Mouse (Mus musculus) hindbrain, embryonic 12.5 days (tissue): ENCODE data around the gene Mitf. TPM values are rescaled to one million over a fixed set of nuclear protein-coding genes. Genes with fewer than 3 reads are reported as not detected.

ENCODE experiments used
- ATAC-seq: fragments of 200-750 bp; cut with Nextera tagmentation; 2 replicates; pipeline ENCODE4 v1.8.0; 2017; ENCODE audit warnings: moderate TSS enrichment; ENCODE audit not compliant: low FRiP score
- H3K27ac ChIP-seq: fragments of 300-500 bp; sonication (generic); 2 replicates; pipeline ENCODE4 v1.5.1; 2016; ENCODE audit warnings: mild to moderate bottlenecking
- H3K27me3 ChIP-seq: fragments of 300-500 bp; sonication (generic); 2 replicates; pipeline ENCODE4 v1.6.1; 2016; ENCODE audit warnings: mild to moderate bottlenecking
- H3K36me3 ChIP-seq: fragments of 300-500 bp; sonication (generic); 2 replicates; pipeline ENCODE4 v1.6.1; 2016; ENCODE audit warnings: mild to moderate bottlenecking
- H3K4me1 ChIP-seq: fragments of 300-500 bp; sonication (generic); 2 replicates; pipeline ENCODE4 v1.6.1; 2016
- H3K4me2 ChIP-seq: fragments of 300-500 bp; sonication (generic); replicated peaks from 2 replicates; pipeline ENCODE4 v1.6.1; 2016; ENCODE audit warnings: mild to moderate bottlenecking
- H3K4me3 ChIP-seq: fragments of 300-500 bp; sonication (generic); 2 replicates; pipeline ENCODE4 v1.5.1; 2016; ENCODE audit warnings: mild to moderate bottlenecking
- H3K9ac ChIP-seq: fragments of 300-500 bp; sonication (generic); 2 replicates; pipeline ENCODE4 v1.6.1; 2016; ENCODE audit warnings: mild to moderate bottlenecking, moderate library complexity
- H3K9me3 ChIP-seq: fragments of 300-500 bp; sonication (generic); replicated peaks from 2 replicates; pipeline ENCODE4 v1.6.1; 2016; ENCODE audit warnings: mild to moderate bottlenecking
- WGBS: fragments of 180-500 bp; shearing (Covaris S2); methylation state at CpG from one replicate; pipeline ENCODE4 v1.1.7; 2016; 5-methylcytosine and 5-hydroxymethylcytosine counted together
- polyA plus RNA-seq: library from polyadenylated mRNA; unstranded; fragments of >200 nt; fragmentation: Nextera tagmentation; extraction: Ambion mirVana; gene quantifications from 2 replicates; pipeline ENCODE4 v1.2.1, GENCODE M21; 2016

Mitf gene
- polyA plus RNA-seq, 1 experiment from 2014 or later: 2.0 TPM

DNA sequence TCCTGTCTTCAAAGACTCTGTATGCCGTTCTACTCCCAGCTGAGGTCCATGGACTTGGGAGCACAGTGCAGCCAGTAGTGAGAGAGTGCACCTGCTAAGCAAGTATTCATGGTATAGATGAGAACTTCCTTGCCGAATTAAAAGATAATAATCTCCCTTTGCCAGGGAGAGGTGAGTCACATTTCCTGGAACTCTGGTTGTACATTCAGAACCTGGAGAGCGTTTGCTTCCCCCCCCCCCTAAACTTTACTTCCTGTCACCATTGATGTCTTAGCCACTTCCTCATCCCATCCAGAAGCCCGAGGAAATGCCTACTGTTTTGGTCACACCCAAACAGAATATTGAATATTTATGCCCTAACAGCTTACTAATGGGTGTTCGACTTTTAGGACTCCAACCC lies 209.0 kb downstream of the Mitf start:
- WGBS: 88% methylated on average over 5 of the region's 5 CpGs
- ATAC-seq: no peak
- Histone ChIP-seq H3K27ac (no peak overlapping the region), H3K36me3 (no peaks in the 10 kb centered on the region), H3K4me1 (no peaks in the 10 kb centered on the region), H3K9ac (no peak overlapping the region), H3K4me3 (no peak overlapping the region), H3K27me3 (no peaks in the 10 kb centered on the region), H3K4me2 (no peak overlapping the region), H3K9me3 (no peaks in the 10 kb centered on the region)

- Histone ChIP-seq H3K9me3 (no peaks in the 10 kb centered on the region), H3K4me3 (no peak overlapping the region), H3K4me1 (no peaks in the 10 kb centered on the region), H3K4me2 (no peak overlapping the region), H3K27ac (no peak overlapping the region), H3K27me3 (peaks cover 6% of the 10 kb centered on the region; the same call in 1 of the 2 replicates), H3K36me3 (no peaks in the 10 kb centered on the region), H3K9ac (no peak overlapping the region)
- WGBS: 63% methylated on average over 1 of the region's 1 CpGs
- ATAC-seq: no peak
These were observed 217.0 kb downstream of the Mitf start for GRCm38 (mm10) chr6:98023876-98024275.

- Histone ChIP-seq H3K27me3 (peaks cover 59% of the 10 kb centered on the region), H3K9me3 (no peaks in the 10 kb centered on the region), H3K36me3 (no peaks in the 10 kb centered on the region), H3K4me1 (no peaks in the 10 kb centered on the region), H3K27ac (no peak overlapping the region), H3K4me2 (no peak overlapping the region), H3K9ac (no peak overlapping the region), H3K4me3 (no peak overlapping the region)
- peak; percentile 50; the same call in 1 of the 2 replicates for ATAC-seq
- WGBS: 39% methylated on average over 3 of the region's 3 CpGs
These were observed 231.7 kb downstream of the Mitf start for GRCm38 (mm10) chr6:98038513-98038912.

GRCm38 (mm10) chr6:98041795-98042194 lies 234.9 kb downstream of the Mitf start:
- H3K4me1 ChIP-seq: peaks cover 1% of the 10 kb centered on the region
- H3K4me3 ChIP-seq: no peak overlapping the region
- H3K9me3 ChIP-seq: no peaks in the 10 kb centered on the region
- no peak for ATAC-seq
- H3K27ac ChIP-seq: no peak overlapping the region
- 80% methylated on average over 7 of the region's 7 CpGs for WGBS
- H3K27me3 ChIP-seq: peaks cover 52% of the 10 kb centered on the region
- no peak overlapping the region for H3K9ac ChIP-seq
- H3K4me2 ChIP-seq: no peak overlapping the region
- no peaks in the 10 kb centered on the region for H3K36me3 ChIP-seq

DNA sequence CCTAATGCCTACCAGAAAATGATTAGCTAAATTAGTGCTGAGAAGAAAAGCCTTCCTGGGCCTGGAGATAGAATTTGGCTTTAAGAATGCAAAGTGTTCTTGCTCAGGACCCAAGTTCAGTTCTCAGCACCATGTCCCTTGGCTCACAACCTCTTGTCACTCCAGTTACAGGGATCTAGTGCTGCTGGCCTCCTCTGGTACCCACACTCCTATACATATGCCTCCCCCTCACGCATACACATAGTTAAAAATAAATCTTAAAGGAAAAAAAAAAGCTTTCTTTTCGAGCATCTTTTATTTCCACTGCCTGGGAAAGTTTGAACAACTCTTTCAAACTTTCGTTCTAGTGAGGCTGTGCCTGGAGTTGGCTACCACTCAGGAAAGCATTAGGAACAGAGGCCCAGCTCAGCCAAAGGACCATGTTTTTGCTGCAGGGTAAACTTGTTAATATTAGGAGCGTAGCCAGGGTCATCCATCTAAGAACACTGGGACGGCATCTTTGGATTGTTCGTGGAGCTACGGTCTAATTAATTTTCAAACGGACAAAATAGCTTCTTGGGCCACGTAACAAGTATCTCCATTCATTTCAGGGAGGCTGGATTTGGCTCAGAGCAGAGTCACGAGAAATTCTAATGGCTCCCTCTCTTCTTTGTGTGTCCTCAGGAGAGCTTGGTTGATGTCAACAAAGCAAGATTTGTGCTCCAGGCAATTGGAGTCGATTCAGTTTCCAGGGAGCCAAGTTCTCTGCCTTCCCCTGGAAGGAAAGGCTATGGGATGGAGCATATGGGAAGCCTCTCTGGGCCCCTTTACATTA lies 239.7 kb downstream of the Mitf start:
- 0 out of 2 replicates have a peak overlapping the region, but pooled peaks have one; percentile 17 for H3K27ac ChIP-seq
- no peaks in the 10 kb centered on the region for H3K9me3 ChIP-seq
- peaks cover 26% of the 10 kb centered on the region for H3K4me1 ChIP-seq
- H3K36me3 ChIP-seq: no peaks in the 10 kb centered on the region
- 51% methylated on average over 11 of the region's 11 CpGs for WGBS
- H3K27me3 ChIP-seq: peaks cover 37% of the 10 kb centered on the region
- no peak overlapping the region for H3K9ac ChIP-seq
- peak; percentile 52 for ATAC-seq
- H3K4me3 ChIP-seq: no peak overlapping the region
- no peak overlapping the region for H3K4me2 ChIP-seq

GRCm38 (mm10) chr6:98047741-98048140 lies 240.9 kb downstream of the Mitf start:
- WGBS: 52% methylated on average over 6 of the region's 6 CpGs
- Histone ChIP-seq H3K36me3 (no peaks in the 10 kb centered on the region), H3K27ac (peak overlapping the region; percentile 74)

GRCm38 (mm10) chr6:98048671-98049438 lies 242.0 kb downstream of the Mitf start:
- peaks cover 26% of the 10 kb centered on the region for H3K4me1 ChIP-seq
- WGBS: 23% methylated on average over 14 of the region's 14 CpGs
- H3K9ac ChIP-seq: no peak overlapping the region
- H3K27ac ChIP-seq: peak overlapping the region; percentile 74
- ATAC-seq: peak; percentile 89
- no peaks in the 10 kb centered on the region for H3K9me3 ChIP-seq
- H3K4me2 ChIP-seq: no peak overlapping the region
- peaks cover 14% of the 10 kb centered on the region for H3K27me3 ChIP-seq
- no peaks in the 10 kb centered on the region for H3K36me3 ChIP-seq
- no peak overlapping the region for H3K4me3 ChIP-seq

More at GRCm38 (mm10) chr6:98047741-98048140, 240.9 kb downstream of the Mitf start:
- peaks cover 25% of the 10 kb centered on the region for H3K27me3 ChIP-seq
- peaks cover 26% of the 10 kb centered on the region for H3K4me1 ChIP-seq
- H3K4me2 ChIP-seq: no peak overlapping the region
- no peaks in the 10 kb centered on the region for H3K9me3 ChIP-seq
- no peak overlapping the region for H3K9ac ChIP-seq
- no peak overlapping the region for H3K4me3 ChIP-seq
- ATAC-seq: no peak

DNA sequence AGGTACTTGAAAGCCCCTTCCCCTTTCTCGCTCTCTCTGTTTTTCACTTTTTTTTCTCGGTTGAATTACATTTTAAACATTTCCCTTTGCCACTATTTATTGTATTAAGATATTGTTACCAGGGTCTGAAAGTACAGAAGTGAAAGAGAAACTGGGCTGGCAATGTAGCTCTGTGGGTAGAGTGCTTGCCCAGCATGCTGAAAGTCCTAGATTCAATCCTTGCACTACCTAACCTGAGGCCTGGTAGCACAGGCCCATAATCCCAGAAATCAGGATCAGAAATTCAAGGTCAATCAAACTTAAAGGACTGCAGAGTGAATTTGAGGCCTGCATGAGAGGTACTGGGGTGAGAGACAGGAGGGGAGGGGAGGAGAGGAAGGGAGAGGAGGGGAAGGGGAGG lies 242.7 kb downstream of the Mitf start:
- Histone ChIP-seq H3K4me3 (no peak overlapping the region), H3K27ac (peak overlapping the region; percentile 74), H3K4me2 (no peak overlapping the region), H3K27me3 (peaks cover 8% of the 10 kb centered on the region), H3K4me1 (peaks cover 26% of the 10 kb centered on the region), H3K9me3 (no peaks in the 10 kb centered on the region), H3K36me3 (no peaks in the 10 kb centered on the region), H3K9ac (no peak overlapping the region)
- peak; percentile 34; the same call in 1 of the 2 replicates for ATAC-seq
- WGBS: 35% methylated on average over 2 of the region's 2 CpGs

GRCm38 (mm10) chr6:98061878-98062277 lies 255.0 kb downstream of the Mitf start:
- no peaks in the 10 kb centered on the region for H3K36me3 ChIP-seq
- WGBS: 91% methylated on average over 13 of the region's 13 CpGs
- H3K4me3 ChIP-seq: no peak overlapping the region
- H3K9me3 ChIP-seq: no peaks in the 10 kb centered on the region
- peaks cover 5% of the 10 kb centered on the region; the same call in 1 of the 2 replicates for H3K4me1 ChIP-seq
- H3K27ac ChIP-seq: no peak overlapping the region
- no peak for ATAC-seq
- H3K9ac ChIP-seq: no peak overlapping the region
- no peaks in the 10 kb centered on the region for H3K27me3 ChIP-seq
- H3K4me2 ChIP-seq: no peak overlapping the region

DNA sequence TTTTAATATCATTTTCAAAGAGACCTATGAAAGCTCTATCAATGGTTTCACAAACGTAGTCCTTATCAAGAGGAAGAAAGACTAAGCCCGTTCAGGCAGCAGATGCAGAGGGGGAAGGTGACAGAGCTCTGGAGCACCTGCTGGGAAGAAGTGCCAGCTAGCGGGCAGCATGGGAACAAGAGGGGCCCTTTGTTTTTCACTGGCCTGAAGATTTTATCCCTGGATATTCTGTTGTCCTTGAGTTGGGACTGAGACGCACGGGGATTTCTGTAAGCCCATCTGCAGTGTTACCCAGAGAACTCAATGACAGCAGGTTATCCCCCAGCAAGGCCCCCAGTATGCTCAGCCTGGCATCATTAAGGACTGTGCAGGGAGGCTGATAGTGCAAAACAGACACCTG lies 258.1 kb downstream of the Mitf start:
- H3K36me3 ChIP-seq: no peaks in the 10 kb centered on the region
- no peak for ATAC-seq

DNA sequence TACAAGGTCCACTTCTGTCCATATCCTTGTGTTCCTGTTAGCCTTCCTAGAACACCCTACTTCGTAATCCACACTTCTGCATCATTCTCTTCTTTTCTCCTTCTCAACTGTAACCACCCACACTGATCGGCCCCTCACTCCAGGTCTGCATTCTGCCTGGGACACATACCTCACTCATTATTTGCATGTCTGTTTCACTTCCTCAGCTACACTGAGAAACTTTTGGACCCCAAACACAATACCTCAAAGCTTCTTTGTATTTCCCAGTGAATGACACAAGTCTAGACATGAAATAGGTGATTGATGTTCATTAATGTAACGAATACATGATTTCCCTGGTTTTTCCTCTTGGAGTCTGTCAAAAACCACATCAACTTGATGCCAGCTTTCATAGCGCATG lies 259.6 kb downstream of the Mitf start:
- 91% methylated on average over 4 of the region's 4 CpGs for WGBS
- H3K36me3 ChIP-seq: no peaks in the 10 kb centered on the region

More for the DNA sequence above, 258.1 kb downstream of the Mitf start:
- H3K4me2 ChIP-seq: no peak overlapping the region
- no peak overlapping the region for H3K4me3 ChIP-seq
- peaks cover 5% of the 10 kb centered on the region; the same call in 1 of the 2 replicates for H3K4me1 ChIP-seq
- H3K9ac ChIP-seq: no peak overlapping the region
- H3K27me3 ChIP-seq: no peaks in the 10 kb centered on the region
- H3K27ac ChIP-seq: no peak overlapping the region
- H3K9me3 ChIP-seq: no peaks in the 10 kb centered on the region
- WGBS: 20% methylated on average over 5 of the region's 5 CpGs

More for the DNA sequence above, 259.6 kb downstream of the Mitf start:
- ATAC-seq: no peak
- no peak overlapping the region for H3K4me2 ChIP-seq
- H3K27me3 ChIP-seq: no peaks in the 10 kb centered on the region
- no peaks in the 10 kb centered on the region for H3K9me3 ChIP-seq
- no peak overlapping the region for H3K27ac ChIP-seq
- peaks cover 5% of the 10 kb centered on the region; the same call in 1 of the 2 replicates for H3K4me1 ChIP-seq
- H3K9ac ChIP-seq: no peak overlapping the region
- H3K4me3 ChIP-seq: no peak overlapping the region
